Mouse (Mus musculus): Measurements from ENCODE around the gene Sdccag8. TPM values are rescaled to one million over a fixed set of nuclear protein-coding genes. Genes with fewer than 3 reads are reported as not detected.

Sdccag8 gene
- total RNA-seq, 2 experiments from 2014 or later: 4.7 to 5.8 TPM

DNA sequence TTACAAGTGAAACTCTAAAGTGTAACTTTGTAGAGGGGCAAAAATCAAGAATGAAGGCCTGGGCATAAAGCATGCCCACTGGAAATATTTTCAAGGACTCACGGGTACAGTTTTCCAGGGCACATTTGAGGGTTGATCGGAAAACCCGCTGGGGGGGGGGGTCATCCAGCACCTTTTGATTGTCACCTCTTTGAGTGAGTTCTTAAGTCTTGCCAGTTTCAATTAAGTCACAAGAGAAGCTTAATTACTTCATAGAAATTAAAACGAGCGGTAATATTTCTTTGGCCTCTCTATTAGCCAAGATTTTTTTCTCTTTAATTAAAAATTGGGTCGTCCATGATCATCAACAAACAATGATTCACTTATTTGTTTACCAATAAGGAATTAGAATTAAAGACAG, 182.8 kb downstream of the Sdccag8 start:
- intact Hi-C loops (cut with DNase I): no loop called here
- DNase-seq: no peak

DNA sequence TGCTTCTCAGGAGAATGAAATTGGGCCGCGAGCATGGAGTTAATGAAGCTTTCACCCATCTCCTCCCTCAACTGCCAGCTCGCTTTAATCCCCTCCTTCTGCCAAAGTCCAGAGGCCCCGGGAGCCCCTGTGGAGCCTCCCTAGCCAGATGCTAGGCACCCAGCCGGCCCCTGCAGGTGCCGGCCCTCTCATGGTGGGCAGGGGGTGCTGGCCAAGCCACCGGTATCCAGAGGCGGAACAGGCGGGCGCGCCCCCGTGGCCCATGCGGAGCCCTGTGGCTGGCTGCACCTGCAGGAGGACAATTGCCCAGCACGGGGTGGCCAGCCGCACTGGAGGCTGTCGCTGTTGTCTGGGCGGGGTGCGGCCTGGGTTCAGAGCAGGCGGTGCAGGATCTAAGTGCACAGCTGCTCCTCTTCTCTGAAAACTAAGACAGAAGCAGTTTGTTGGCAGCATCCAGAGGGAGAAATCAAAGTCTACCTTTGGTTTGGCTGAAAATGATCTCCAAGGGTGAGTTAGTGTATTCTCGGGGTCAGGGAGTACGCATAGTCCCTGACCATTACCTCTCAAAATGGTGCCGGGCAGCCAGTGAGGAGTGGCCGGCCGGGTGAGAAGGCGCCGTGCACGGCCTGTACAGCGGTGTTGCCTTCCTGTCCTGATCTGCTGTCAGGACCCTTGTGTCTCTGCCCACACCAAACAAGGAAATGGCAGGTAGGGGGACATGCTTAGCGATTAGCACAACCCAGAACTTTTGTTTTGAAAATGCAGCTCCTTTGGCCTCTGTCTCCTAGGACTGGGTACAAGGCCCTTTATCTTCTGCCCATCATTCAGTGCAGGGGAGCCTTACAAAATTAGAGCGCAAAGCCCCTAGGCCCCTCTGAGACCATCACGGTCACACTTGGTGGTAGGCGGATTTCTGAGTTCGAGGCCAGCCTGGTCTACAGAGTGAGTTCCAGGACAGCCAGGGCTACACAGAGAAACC, 183.5 kb downstream of the Sdccag8 start:
- intact Hi-C loops (cut with DNase I): no loop called here
- no peak for DNase-seq

DNA sequence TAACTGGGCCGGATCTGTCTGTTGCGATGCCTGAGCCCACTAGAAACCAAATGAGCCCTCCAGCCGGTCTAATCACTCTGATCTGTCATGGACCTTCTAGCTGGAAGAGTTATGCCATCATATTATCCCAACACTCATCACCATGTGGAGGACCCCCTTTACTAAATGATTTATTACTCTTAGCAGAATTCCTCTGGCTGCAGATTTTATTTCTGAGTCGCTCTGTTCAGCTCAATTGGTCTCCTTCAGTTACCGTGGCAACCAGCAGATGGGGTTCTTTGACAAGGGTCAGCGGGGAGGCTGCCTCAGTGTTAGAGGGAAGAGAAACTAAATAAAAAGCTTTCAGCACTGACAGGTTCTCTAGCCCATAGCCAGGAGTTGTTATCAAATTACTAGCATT, 184.6 kb downstream of the Sdccag8 start:
- no peak for DNase-seq
- intact Hi-C loops (cut with DNase I): no loop called here

DNA sequence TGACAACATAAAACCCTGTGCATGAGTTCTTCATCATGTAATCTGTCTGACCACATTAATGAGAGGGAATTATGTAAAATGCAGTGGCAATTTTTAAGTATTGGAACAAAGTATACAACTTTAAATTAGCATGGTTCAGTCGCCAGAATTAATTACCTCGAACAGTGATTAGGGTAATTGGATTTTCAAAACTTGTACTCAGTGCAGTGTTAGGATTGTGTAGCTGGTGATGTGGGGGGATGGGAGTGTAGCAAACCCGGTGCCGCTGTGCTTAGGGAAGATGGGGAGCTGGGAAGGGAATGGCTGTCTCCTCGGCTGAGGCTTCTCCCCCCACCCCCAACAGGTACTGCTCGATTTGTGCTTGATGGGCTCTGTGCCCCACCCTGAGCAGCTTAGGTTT, 188.5 kb downstream of the Sdccag8 start:
- intact Hi-C loops (cut with DNase I): no loop called here
- no peak for DNase-seq

DNA sequence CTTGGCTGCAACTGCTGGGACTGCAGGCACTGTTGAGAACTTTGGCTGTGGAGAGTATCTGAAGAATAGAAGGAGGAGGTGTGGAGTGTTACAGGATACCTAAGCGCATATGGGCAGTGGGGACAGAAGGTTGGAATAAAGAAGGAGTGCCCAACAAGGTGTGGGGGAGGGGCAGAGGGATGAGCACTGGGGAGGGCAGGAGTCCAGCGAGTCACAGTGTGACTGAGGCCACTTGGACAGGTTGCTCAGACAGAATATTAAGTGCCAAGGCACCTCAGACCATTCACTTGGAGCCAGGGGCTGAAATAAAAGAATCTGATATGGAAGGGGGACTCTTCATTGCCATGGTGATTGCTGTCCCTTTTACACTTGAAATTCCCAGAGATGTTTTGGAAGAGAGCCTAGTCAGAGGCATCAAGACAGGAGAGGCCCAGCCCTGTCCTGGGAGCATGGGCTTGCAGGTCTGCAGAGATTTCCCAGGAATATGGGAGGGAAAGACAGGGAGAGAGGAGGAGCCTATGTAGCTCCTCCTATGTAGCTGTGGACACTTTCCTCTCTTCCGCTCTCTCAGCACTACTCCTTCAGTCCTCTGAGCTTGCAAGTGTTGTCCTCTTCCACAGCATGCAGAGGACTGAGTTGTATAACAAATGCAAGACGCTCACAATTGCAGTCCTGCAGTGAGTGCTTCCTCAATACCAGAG, 189.7 kb downstream of the Sdccag8 start:
- DNase-seq: no peak
- intact Hi-C loops (cut with DNase I): no loop called here

DNA sequence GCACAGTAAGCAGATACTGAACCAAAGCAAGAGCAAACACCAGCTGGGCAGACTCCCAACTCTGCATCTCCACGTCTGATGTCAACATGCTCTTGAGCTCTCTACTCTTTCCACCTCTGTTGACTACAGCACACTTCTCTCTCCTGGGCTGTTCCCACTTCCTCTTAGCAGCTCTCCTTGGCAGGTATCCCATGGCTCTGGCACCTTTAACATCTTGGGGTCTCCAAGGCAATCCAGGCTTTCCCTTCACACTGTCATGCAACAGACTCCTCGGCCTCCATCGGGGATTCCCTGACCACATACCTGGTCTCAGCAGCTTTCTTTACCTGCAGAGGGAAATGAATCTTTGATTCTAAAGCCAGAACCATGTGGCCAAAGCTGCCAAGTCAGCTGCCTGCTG, 192.9 kb downstream of the Sdccag8 start:
- no peak for DNase-seq
- intact Hi-C loops (cut with DNase I): no loop called here

DNA sequence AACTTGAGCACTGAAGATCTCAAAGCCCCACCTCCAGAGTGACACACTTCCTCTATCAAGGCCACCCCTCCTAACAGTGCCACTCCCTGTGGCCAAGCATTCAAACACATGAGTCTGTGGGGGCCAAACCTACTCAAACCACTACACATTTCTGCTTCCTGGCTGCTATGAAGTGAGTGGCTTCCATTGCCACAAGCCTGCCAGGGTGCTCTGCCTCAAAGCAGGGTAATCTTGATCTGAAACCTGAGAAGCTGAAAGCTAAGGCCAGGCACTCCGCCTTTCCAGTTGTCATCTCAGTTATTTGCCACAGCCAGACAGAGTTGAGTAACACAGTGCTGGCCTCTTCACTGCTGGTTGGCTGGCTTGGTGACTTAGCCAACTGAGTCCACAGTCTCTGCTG, 194.3 kb downstream of the Sdccag8 start:
- DNase-seq: no peak
- intact Hi-C loops (cut with DNase I): no loop called here

DNA sequence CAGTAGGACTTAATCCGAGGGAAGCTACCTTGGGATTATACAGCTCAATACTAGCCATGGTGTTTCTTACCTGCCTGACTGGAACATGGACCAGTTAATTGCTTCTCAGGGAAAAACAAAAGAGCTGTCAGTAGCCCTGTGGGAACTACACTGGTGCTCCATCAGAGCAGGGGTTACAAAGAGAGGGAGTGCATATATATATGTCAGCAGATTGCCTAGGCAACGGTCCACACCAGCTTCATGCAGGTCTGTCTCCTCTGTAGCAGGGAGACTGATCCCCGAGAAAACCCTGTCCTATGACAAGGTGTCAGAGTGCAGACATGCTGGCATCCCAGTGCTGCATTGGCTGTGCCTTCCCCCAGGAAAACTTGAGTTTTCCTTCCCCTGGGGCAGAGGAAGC, 195.6 kb downstream of the Sdccag8 start:
- intact Hi-C loops (cut with DNase I): loop anchor here (10.0 kb wide), 1 partner anchor 175 kb away; no protein-coding TSS in a partner anchor
- no peak for DNase-seq

DNA sequence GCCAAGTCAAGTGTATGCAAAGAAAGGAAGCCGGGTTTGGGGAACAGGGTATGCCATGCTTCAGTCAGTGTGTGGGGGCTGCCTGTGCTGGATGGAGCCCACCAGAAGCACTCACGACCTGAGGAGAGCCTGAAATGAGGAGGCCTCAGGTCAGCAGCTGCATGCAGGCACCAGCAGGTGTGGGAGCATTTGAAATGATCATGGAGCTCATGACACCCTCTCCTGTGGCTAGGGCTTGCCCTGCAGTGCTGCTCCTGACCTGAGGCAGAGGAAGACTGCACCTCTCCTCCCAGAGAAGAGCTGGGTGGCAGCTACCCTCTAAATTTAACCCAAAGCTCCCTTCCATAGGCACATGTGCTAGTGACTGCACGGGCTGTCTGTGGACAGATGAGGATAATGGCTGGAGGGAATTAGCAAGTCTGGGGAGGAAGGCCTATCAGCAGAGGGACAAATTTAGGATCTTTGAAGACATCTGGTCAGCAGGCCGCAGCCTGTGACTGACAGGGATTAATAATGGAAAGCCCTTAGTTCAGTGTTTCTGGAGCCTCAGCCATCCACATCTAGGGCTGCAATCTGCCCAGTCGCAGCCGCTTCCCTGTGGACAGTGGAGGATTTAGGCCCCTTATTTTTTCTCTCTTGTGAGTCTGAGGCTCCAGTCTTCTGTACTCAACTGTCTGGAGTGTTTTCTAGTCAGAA, 196.3 kb downstream of the Sdccag8 start:
- intact Hi-C loops (cut with DNase I): loop anchor here (10.0 kb wide), 1 partner anchor 174 kb away; no protein-coding TSS in a partner anchor
- no peak for DNase-seq

DNA sequence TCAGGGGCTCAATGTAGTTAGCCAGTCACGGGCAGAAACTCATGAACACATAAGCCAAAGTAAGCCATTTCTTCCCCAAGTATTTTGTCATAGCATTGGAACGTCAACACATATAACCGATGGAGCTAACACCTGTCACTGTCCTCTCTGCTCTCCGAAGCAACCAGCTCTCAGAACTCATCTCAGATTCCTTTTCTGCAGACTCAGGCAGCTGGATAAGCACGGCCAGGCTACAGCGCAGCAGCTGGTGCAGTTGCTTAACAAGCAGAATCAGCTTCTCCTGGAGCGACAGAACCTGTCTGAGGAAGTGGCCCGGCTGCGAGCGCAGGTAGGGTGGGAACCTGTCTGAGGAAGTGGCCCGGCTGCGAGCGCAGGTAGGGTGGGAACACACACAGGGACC, 197.2 kb downstream of the Sdccag8 start:
- no peak for DNase-seq
- intact Hi-C loops (cut with DNase I): loop anchor here (10.0 kb wide), 1 partner anchor 173 kb away; no protein-coding TSS in a partner anchor

DNA sequence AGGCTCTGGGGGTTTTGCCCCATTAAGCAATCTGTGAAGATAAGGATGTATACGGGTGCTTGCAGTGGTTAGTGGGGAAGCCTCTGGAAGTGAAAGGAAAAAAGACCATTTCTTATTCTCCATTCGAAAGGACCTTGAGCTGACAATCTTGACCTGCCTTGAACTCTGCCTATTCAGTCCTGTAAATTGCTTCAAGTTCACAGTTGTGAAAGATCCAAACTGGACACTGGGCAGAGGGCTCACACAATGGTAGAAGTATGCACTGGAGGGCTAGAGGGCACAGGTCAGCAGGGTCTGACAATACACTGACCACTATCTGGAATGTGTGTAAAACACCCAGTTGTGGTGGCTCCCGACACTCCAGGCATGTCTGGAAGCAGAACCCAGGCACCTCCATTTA, 198.3 kb downstream of the Sdccag8 start:
- DNase-seq: no peak
- intact Hi-C loops (cut with DNase I): loop anchor here (10.0 kb wide), 1 partner anchor 172 kb away; no protein-coding TSS in a partner anchor

DNA sequence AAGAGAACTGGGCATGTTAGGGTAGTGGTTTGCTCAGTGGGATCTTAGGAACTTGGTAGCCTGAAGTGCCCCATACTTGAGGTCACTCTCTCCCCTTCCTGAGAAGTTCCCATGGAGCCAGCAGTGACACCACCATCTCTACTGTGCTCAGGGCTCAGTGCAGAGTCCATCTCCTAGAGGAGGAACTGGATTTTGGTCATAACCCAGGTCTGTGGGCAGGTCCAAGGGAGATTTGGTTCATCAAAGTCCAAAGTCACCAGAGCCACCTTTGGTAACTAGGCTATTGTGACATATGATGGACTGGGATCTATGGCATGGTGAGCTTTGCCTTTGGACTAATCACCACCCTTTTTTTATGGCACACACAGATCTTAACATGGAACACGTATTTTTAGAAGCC, 198.9 kb downstream of the Sdccag8 start:
- no peak for DNase-seq
- intact Hi-C loops (cut with DNase I): loop anchor here (10.0 kb wide), 1 partner anchor 171 kb away; no protein-coding TSS in a partner anchor

DNA sequence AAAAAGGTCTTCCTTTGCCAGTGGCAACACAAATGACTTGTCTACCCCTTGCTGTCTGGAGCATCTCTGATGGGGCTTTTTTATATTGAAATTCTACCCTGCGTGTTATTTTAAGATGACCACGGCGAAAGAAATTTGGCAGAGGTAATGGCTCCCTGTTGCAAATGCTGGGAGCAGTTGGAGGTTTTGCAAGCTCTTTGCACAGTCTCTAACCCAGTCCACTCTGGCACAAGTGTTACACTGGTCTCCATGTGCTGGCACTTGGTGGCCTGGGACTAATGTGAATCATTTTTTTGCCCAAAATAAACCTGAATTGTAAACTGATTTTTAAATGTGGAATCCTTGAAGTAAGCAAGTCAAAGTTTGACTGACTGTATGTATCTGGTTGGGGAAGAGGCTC, 199.3 kb downstream of the Sdccag8 start:
- intact Hi-C loops (cut with DNase I): loop anchor here (10.0 kb wide), 1 partner anchor 171 kb away; no protein-coding TSS in a partner anchor
- peak in 1 of 2 experiments; percentile 21 for DNase-seq

DNA sequence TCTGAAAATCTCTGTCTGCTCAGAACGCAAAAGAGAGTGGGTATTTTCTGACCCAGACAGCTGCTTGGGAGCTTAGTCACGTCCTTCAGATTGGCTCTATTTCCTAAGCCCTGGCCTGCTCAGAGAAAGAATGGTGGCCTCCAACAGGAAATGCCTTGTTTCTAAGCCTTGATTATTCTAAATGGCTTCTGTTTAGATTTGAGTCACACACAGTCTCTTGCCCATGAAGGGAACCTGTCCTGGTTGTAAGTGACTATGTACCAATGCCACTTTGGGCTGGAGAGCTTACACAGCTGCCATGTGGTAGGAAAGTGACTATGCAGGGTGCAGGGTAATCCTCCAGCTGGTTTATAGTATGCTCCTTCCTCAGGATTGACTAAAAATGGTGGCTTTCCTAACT, 199.9 kb downstream of the Sdccag8 start:
- peak in 1 of 2 experiments; percentile 24 for DNase-seq
- intact Hi-C loops (cut with DNase I): loop anchor here (10.0 kb wide), 1 partner anchor 170 kb away; no protein-coding TSS in a partner anchor

DNA sequence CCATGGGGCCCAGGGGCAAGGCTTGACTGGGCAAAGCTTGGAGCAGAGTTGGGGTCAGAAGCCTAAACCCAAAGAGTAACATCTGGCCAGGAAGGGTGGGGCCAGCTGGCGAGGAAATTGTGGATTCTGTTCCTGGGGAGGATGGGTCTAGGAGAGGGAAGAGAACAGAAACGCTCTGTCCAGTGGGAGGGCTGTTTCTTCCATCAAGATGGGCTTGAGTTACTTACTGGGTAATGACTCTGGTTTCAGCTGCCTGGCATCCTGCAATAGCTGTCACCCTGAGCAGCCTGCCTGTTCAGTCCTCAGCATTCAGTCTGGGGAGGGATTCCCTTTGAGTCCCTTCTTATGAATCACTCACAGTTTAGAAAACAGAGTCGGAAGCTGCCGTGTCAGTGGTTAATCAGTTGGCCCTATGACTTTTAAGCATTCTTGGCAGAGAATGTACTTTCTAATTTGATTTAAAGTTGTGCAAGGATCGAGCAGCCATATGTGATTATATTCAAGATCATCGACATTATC, 200.5 kb downstream of the Sdccag8 start:
- DNase-seq: peak in 1 of 2 experiments; percentile 18
- intact Hi-C loops (cut with DNase I): loop anchor here (10.0 kb wide), 1 partner anchor 170 kb away; no protein-coding TSS in a partner anchor

DNA sequence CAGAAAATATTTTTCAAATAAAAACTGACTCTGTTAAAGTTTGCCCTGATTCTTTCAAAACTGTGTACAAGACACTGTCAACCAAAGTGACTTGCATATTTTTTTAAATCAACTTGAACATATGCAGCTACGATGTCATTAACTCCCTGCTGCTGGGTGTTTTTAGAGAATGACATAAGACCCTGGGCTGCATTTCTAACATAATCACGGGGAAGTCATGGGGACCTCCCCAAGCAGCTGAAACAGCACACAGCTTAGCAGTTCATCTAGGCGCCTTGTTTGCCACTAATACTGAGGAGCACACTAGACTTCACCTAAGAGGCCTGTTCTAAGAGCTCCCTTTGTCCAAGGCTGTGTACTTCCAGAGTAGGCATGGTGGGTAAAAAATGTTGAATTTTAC, 201.5 kb downstream of the Sdccag8 start:
- intact Hi-C loops (cut with DNase I): loop anchor here (10.0 kb wide), 1 partner anchor 169 kb away; no protein-coding TSS in a partner anchor
- DNase-seq: no peak

DNA sequence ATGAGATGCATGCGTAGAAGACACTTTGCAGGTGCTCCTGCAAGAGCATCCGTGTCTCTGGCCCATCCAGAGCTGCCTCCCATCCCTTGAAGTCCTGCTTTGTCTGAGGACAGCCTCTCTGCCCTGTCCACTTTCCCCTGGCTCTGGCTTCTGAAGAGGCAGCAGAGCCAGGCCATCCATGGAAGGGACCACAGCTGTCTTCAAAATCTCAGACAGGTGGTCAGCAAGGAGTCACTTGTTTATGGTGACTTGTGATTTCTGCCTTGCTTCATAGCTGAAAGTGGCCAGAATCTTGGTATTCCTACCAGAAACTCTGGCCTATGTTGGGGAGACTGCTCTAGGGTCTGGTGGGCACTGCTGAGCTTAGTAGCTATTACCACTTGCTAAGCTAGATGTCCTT, 202.3 kb downstream of the Sdccag8 start:
- intact Hi-C loops (cut with DNase I): loop anchor here (10.0 kb wide), 1 partner anchor 168 kb away; no protein-coding TSS in a partner anchor
- no peak for DNase-seq

DNA sequence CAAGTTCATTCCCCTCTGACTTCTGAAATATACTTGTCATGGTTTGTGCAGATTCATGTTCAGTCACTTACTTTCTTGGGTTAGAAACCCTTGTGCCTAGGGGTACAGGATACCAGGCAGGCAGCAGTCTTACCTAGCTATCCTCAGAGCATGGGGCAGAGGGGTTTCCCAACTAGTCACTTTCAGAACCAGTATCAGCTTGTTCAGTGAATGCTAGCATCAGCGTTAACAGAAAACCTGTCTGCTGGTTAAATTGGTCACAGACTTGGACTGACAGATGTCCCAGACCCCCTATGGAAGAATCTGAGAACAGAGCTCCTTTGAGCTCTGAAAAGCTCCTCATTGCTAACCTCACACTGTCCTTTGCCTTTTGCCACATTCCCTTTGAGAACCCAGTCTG, 204.3 kb downstream of the Sdccag8 start:
- DNase-seq: no peak
- intact Hi-C loops (cut with DNase I): loop anchor here (10.0 kb wide), 1 partner anchor 166 kb away; no protein-coding TSS in a partner anchor

DNA sequence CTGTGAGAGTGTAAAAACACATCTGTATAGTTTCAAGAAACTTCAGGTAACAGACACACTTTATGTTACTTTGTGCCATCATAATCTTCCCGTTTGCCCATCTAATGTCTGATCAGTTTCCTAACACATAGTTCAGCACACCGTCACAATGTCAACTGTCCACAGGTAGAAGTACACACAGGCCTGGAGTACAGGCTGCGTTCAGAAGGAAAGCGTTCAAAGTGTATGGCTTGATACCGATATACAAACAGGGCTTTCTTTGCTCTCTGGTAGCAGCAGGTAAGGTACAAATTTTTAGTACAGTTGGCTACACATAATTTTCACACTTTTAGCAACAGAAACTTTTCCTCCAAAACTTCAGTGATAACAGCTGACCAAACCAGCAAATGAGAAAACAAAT, 205.2 kb downstream of the Sdccag8 start:
- DNase-seq: no peak

DNA sequence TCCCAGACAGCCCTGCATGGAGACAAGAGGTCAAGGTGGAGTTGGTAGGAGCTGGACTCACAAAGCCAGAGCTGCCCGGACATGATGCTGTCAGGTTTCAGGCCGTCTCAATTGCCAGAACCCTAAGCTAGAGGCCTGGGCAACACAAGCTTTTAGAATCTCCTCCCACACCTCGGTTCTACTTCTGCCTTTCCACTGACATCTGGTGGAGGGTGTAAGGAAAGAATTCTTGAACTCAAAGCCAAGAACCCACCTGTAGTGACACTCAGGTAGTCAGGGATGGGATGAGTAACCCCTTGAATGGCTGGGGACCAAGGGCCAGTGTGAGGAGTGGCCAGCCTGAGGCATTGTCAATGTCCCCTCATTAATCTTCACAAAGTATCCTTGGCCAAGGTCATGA, 208.3 kb downstream of the Sdccag8 start:
- DNase-seq: no peak
- intact Hi-C loops (cut with DNase I): no loop called here

More for the DNA sequence above, 205.2 kb downstream of the Sdccag8 start:
- intact Hi-C loops (cut with DNase I): loop anchor here (10.0 kb wide), 1 partner anchor 165 kb away; no protein-coding TSS in a partner anchor

All from heart, postnatal 36 days (tissue).